Mouse (Mus musculus): ENCODE data around the gene Gpr89. TPM values are rescaled to one million over a fixed set of nuclear protein-coding genes. Genes with fewer than 3 reads are reported as not detected.

The Gpr89 gene
- polyA plus RNA-seq, 1 experiment from 2014 or later = 24.2 TPM

DNA sequence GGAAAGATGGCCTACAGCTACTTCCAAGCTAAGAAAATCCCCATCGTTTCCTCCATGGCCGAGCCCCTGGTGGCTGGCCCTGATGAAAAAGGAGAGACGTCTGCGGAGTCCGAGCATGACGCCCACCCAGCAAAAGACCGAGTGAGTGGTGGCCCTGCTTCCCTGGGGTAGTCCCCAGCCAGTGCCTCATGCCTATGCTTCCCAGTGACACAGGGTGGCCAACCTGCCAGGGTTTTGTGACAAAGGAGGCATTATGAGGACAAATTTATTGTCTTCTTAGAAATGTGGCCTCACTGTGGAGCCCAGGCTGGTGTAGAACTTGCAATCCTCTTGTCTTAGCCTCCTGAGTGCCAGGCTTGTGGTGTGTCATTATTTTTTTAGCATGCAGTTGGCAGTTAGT is 36.1 kb downstream of the Gpr89 start:
- 90% methylated on average over 7 of the region's 7 CpGs for WGBS
- peaks cover 63% of the 10 kb centered on the region for H3K36me3 ChIP-seq
- H3K9ac ChIP-seq = no peak overlapping the region
- no peaks in the 10 kb centered on the region for H3K27me3 ChIP-seq (replicated peaks)
- H3K4me1 ChIP-seq = no peaks in the 10 kb centered on the region
- H3K4me2 ChIP-seq = no peak overlapping the region
- no peaks in the 10 kb centered on the region for H3K9me3 ChIP-seq
- H3K4me3 ChIP-seq = no peak overlapping the region
- no peak for ATAC-seq (ENCODE audit: extremely low read depth, insufficient number of reproducible peaks, low FRiP score, low TSS enrichment)
- no peak overlapping the region for H3K27ac ChIP-seq (replicated peaks)

DNA sequence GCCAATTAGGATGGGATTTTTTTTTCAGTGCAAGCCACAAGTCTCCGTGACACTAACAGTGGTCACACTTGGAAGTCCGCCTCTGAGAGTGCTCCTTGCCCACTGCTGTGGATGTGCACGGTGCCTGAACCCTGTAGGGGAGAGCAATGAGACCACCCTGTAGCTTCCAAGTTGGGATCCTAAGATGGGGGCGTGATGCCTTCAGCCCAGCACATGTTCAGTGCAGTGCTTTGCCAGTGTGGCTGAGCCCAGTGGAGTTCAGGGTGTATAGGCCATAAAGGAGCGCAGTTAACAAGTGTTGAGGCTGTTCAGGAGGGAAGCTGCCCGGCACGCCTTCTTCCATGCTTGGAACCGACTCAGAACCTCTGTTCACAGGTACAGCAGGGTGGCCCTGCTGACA is 36.6 kb downstream of the Gpr89 start:
- no peak for ATAC-seq (ENCODE audit: extremely low read depth, insufficient number of reproducible peaks, low FRiP score, low TSS enrichment)
- H3K9me3 ChIP-seq = no peaks in the 10 kb centered on the region
- H3K4me2 ChIP-seq = no peak overlapping the region
- H3K36me3 ChIP-seq = peaks cover 57% of the 10 kb centered on the region
- WGBS = 88% methylated on average over 8 of the region's 8 CpGs
- H3K9ac ChIP-seq = no peak overlapping the region
- no peak overlapping the region for H3K4me3 ChIP-seq
- no peaks in the 10 kb centered on the region for H3K27me3 ChIP-seq (replicated peaks)
- no peak overlapping the region for H3K27ac ChIP-seq (replicated peaks)
- no peaks in the 10 kb centered on the region for H3K4me1 ChIP-seq

DNA sequence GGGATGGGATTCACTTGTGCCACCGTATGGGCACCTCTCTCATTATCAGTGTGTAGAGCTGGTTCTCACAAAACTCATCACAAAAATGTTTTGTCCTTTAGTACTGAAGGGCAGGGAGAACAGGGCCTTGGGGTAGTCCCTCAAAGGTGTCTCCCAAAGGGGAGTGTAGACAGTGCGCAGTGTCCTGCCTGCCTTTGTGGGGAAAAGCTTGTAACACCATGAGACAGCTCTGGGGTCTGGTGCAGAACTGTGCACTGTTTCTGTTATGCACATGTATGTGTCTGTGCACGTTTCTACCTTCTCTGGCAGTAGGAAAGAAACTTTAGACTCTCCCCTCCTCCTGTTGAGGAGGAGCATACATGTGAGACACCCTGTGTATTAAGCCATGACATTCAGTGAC is 37.3 kb downstream of the Gpr89 start:
- no peak overlapping the region for H3K4me2 ChIP-seq
- no peak overlapping the region for H3K9ac ChIP-seq
- no peak for ATAC-seq (ENCODE audit: extremely low read depth, insufficient number of reproducible peaks, low FRiP score, low TSS enrichment)
- 88% methylated on average over 3 of the region's 3 CpGs for WGBS
- no peaks in the 10 kb centered on the region for H3K4me1 ChIP-seq
- peaks cover 50% of the 10 kb centered on the region for H3K36me3 ChIP-seq
- H3K27ac ChIP-seq (replicated peaks) = no peak overlapping the region
- H3K4me3 ChIP-seq = no peak overlapping the region
- H3K9me3 ChIP-seq = no peaks in the 10 kb centered on the region
- H3K27me3 ChIP-seq (replicated peaks) = no peaks in the 10 kb centered on the region

DNA sequence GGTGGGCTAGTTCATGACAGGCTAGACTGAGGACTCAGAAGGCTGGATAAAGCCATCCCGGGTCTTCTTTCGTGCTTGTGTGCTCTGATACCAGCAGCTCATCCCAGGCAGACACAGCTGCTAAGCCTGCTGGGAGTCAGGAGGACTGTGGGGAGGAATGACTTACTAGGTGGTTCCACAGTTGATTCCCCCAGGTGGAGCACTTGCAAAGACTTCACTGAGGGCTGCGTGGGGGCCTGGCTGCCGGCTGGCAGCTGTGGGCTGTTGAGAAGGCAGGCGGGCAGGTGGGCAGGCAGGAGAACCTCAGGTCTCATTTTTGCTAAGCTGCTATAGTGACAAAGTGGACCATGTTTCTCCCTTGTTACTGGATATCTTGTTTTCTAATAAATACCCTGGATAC is 44.6 kb downstream of the Gpr89 start:
- Histone ChIP-seq H3K36me3 (no peaks in the 10 kb centered on the region), H3K4me3 (no peak overlapping the region), H3K4me2 (no peak overlapping the region), H3K9me3 (no peaks in the 10 kb centered on the region), H3K27me3 (replicated peaks) (no peaks in the 10 kb centered on the region), H3K27ac (replicated peaks) (no peak overlapping the region), H3K4me1 (no peaks in the 10 kb centered on the region), H3K9ac (no peak overlapping the region)
- no peak for ATAC-seq (ENCODE audit: extremely low read depth, insufficient number of reproducible peaks, low FRiP score, low TSS enrichment)
- 81% methylated on average over 5 of the region's 5 CpGs for WGBS

DNA sequence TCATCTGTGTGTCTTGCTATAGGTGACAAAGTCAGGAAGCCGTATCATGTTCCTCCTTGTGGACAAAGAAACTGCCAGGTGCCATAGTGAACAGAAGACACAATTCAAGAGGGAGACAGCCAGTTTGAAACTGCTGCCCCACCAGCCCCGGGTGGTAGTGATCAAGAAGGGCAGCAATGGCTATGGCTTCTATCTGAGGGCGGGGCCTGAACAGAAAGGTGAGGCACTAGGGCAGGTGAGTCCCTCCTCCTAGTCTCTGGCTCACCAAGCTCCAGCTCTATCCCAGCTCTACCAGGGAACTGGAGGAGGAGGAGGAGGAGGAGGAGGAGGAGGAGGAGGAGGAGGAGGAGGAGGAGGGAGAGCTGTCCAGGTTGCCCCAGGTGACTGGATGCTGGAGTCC is 49.3 kb downstream of the Gpr89 start:
- H3K9ac ChIP-seq = no peak overlapping the region
- no peaks in the 10 kb centered on the region for H3K36me3 ChIP-seq
- H3K27me3 ChIP-seq (replicated peaks) = 0 out of 2 replicates have a peak, but pooled peaks cover 4% of the 10 kb centered on the region
- H3K4me3 ChIP-seq = no peak overlapping the region
- peaks cover 9% of the 10 kb centered on the region; the same call in 1 of the 2 replicates for H3K4me1 ChIP-seq
- H3K4me2 ChIP-seq = no peak overlapping the region
- ATAC-seq (ENCODE audit: extremely low read depth, insufficient number of reproducible peaks, low FRiP score, low TSS enrichment) = no peak
- H3K27ac ChIP-seq (replicated peaks) = no peak overlapping the region
- no peaks in the 10 kb centered on the region for H3K9me3 ChIP-seq
- 82% methylated on average over 3 of the region's 3 CpGs for WGBS

DNA sequence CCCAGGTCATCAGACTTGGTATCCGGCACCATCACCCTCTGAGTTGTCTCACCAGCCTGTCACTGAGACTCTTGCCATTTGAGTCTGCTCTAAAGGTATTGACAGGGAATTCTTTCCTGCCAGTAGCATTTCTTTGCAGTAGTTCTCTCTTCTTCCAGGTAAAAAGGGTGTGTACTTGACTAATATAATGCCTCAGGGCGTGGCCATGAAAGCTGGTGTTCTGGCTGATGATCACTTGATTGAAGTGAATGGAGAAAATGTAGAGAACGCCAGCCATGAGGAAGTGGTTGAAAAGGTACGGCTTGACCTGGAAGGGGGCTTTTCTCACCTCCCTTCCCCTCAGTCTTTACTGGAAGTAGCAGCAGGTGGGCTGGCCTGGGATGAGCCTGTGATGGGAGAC is 50.8 kb downstream of the Gpr89 start:
- Histone ChIP-seq H3K9me3 (no peaks in the 10 kb centered on the region), H3K4me1 (peaks cover 9% of the 10 kb centered on the region; the same call in 1 of the 2 replicates), H3K4me2 (no peak overlapping the region), H3K4me3 (no peak overlapping the region), H3K9ac (no peak overlapping the region), H3K27me3 (replicated peaks) (0 out of 2 replicates have a peak, but pooled peaks cover 4% of the 10 kb centered on the region), H3K27ac (replicated peaks) (no peak overlapping the region), H3K36me3 (no peaks in the 10 kb centered on the region)
- ATAC-seq (ENCODE audit: extremely low read depth, insufficient number of reproducible peaks, low FRiP score, low TSS enrichment) = no peak
- WGBS = 76% methylated on average over 4 of the region's 4 CpGs

DNA sequence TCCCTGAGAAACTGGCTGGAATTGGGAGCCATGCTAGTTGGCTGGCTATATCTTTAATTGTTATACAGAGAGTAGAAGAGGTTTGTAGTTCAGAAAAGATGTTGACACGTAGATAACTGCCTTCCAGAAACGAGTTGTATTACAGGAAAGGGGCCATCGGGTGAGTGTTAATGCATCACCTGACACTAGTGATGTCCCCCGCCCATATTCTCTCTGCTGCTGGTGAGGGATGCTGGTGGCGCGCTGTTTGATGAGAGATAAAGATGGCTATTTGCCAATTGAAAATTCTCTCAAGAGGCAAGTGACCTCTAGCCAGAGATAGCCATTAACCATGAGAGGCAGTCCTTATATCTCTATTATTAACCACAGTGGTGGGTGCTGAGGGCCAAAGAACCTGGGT is 52.6 kb downstream of the Gpr89 start:
- H3K27ac ChIP-seq (replicated peaks) = no peak overlapping the region
- H3K27me3 ChIP-seq (replicated peaks) = 0 out of 2 replicates have a peak, but pooled peaks cover 8% of the 10 kb centered on the region
- H3K9ac ChIP-seq = no peak overlapping the region
- no peak overlapping the region for H3K4me3 ChIP-seq
- H3K36me3 ChIP-seq = no peaks in the 10 kb centered on the region
- ATAC-seq (ENCODE audit: extremely low read depth, insufficient number of reproducible peaks, low FRiP score, low TSS enrichment) = no peak
- WGBS = 41% methylated on average over 6 of the region's 6 CpGs
- H3K9me3 ChIP-seq = no peaks in the 10 kb centered on the region
- peaks cover 13% of the 10 kb centered on the region for H3K4me1 ChIP-seq
- H3K4me2 ChIP-seq = no peak overlapping the region

DNA sequence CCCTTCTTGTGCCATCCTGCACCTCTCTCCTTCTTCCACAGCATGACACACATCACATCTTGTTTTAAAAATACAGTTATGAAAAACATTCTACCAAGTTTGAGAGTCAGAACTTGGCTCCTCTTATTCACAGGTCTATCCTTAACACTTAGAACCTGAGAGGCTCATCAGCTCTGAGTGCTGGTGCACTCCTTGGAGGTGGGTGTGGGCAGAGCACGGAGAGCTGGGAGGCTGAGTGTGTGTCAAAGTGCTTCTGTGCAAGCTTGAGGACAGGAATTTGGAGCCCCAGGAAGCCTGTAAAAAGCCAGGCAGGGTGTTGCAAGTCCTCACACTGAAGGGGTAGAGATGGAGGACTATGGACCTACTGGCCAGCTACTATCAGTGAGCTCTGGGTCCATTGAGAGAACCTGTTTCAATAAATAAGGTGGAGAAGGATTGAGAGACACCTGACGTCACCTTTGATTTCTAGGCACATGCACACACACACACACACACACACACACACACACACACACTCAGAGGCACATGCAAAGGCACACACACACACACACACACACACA is 55.9 kb downstream of the Gpr89 start:
- H3K27me3 ChIP-seq (replicated peaks) = 0 out of 2 replicates have a peak, but pooled peaks cover 4% of the 10 kb centered on the region
- no peaks in the 10 kb centered on the region for H3K36me3 ChIP-seq
- peaks cover 16% of the 10 kb centered on the region for H3K4me1 ChIP-seq
- no peak for ATAC-seq (ENCODE audit: extremely low read depth, insufficient number of reproducible peaks, low FRiP score, low TSS enrichment)
- H3K4me2 ChIP-seq = no peak overlapping the region
- H3K27ac ChIP-seq (replicated peaks) = no peak overlapping the region
- no peak overlapping the region for H3K9ac ChIP-seq
- H3K4me3 ChIP-seq = no peak overlapping the region
- H3K9me3 ChIP-seq = no peaks in the 10 kb centered on the region
- WGBS = 72% methylated on average over 2 of the region's 2 CpGs

DNA sequence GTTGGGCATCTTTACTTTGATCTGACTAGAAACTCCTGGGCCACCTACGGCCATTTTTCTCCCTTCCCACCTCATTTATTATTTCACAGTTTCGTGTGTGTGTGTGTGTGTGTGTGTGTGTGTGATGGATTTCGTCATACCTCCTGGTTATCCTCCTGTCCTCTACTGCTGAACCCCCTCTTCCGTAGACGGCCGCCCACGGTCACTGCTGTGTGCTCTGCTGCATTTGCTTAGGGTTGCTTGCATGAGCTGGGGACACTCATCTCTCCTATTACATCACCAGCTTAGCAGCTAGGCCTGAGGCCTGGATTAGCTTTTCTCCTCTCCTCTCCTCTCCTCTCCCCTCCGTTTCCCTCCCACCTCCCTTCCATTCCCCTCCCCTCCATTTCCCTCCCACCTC is 56.7 kb downstream of the Gpr89 start:
- Histone ChIP-seq H3K36me3 (no peaks in the 10 kb centered on the region), H3K4me3 (no peak overlapping the region), H3K4me2 (no peak overlapping the region), H3K4me1 (peaks cover 16% of the 10 kb centered on the region), H3K27me3 (replicated peaks) (0 out of 2 replicates have a peak, but pooled peaks cover 4% of the 10 kb centered on the region), H3K9me3 (no peaks in the 10 kb centered on the region), H3K9ac (no peak overlapping the region), H3K27ac (replicated peaks) (no peak overlapping the region)
- ATAC-seq (ENCODE audit: extremely low read depth, insufficient number of reproducible peaks, low FRiP score, low TSS enrichment) = no peak
- WGBS = 83% methylated on average over 7 of the region's 8 CpGs

DNA sequence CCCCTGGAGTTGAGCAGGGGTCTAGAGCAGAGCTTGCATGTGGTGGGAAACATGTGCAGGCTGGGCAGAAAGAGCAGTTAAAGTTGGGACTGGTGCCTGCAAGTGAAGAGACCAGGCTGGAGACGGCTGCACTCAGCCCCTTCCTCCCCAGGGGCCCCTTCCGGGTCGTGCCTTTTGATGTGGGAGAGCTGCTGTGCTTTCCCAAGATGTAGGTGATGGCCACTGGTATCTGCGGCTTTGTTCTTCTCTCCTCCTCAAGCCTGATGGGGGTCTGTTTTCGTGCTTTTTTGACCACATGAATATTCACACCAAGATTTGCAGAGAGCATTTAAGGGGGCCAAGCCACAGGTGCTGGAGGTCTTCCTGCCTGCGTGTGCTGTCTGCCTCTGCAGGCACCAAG is 57.5 kb downstream of the Gpr89 start:
- Histone ChIP-seq H3K4me1 (peaks cover 11% of the 10 kb centered on the region), H3K9ac (no peak overlapping the region), H3K4me2 (no peak overlapping the region), H3K36me3 (no peaks in the 10 kb centered on the region), H3K27ac (replicated peaks) (no peak overlapping the region), H3K4me3 (no peak overlapping the region), H3K9me3 (no peaks in the 10 kb centered on the region), H3K27me3 (replicated peaks) (0 out of 2 replicates have a peak, but pooled peaks cover 4% of the 10 kb centered on the region)
- WGBS = 20% methylated on average over 6 of the region's 6 CpGs
- ATAC-seq (ENCODE audit: extremely low read depth, insufficient number of reproducible peaks, low FRiP score, low TSS enrichment) = no peak

DNA sequence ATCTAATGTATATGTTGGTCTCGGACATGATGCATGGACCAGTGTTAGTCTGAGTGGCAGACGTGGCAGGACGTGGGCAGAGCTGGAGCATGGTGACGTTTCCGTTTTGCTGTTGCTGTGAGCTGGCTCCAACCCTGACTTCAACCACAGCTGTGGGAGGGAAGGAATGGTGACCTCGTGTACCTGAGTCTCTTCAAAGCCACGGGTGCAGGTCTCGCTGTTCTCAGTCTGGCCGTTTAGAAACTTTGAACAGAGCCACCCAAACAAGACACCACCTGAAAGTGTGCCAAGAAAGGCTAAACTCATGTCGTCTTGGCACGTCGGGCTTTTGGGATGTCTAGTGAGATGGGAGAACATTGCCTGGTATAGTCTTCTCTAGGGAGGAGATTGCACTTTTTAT is 58.2 kb downstream of the Gpr89 start:
- no peak overlapping the region for H3K4me3 ChIP-seq
- H3K36me3 ChIP-seq = no peaks in the 10 kb centered on the region
- H3K9ac ChIP-seq = no peak overlapping the region
- 82% methylated on average over 12 of the region's 12 CpGs for WGBS
- peaks cover 7% of the 10 kb centered on the region for H3K4me1 ChIP-seq
- no peaks in the 10 kb centered on the region for H3K9me3 ChIP-seq
- H3K27ac ChIP-seq (replicated peaks) = no peak overlapping the region
- no peak for ATAC-seq (ENCODE audit: extremely low read depth, insufficient number of reproducible peaks, low FRiP score, low TSS enrichment)
- no peak overlapping the region for H3K4me2 ChIP-seq
- 0 out of 2 replicates have a peak, but pooled peaks cover 4% of the 10 kb centered on the region for H3K27me3 ChIP-seq (replicated peaks)

DNA sequence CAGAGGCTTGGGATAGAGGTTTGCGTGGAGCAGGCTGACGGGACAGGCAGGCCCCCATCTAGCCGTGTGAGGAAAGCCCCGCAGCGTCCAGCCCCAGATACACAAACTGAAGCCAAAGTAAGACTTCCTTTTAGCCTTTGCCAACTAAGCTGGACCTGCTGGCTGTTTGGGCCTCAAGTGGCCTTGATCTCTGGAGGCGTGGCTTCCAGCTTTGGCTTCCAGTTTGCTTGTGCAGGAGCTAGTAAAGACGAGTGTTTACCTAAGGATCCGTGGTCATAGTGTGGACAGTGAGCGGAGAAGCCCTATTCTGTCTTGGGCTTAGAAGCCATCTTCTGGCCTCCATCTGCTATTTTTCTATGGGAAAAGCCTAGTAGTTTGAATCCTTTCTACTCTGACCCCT is 59.3 kb downstream of the Gpr89 start:
- Histone ChIP-seq H3K4me3 (no peak overlapping the region), H3K4me1 (peaks cover 7% of the 10 kb centered on the region), H3K27ac (replicated peaks) (no peak overlapping the region), H3K4me2 (no peak overlapping the region), H3K9ac (no peak overlapping the region), H3K36me3 (no peaks in the 10 kb centered on the region), H3K27me3 (replicated peaks) (0 out of 2 replicates have a peak, but pooled peaks cover 4% of the 10 kb centered on the region), H3K9me3 (no peaks in the 10 kb centered on the region)
- WGBS = 79% methylated on average over 9 of the region's 9 CpGs
- no peak for ATAC-seq (ENCODE audit: extremely low read depth, insufficient number of reproducible peaks, low FRiP score, low TSS enrichment)

Measured in heart, embryonic 13.5 days (tissue).